Mouse (Mus musculus) brain, embryonic 14.5 days (tissue): ENCODE results near the gene Gm10563. TPM values are rescaled to one million over a fixed set of nuclear protein-coding genes. Genes with fewer than 3 reads are reported as not detected.
A peak's percentile ranks its signal among the peaks of the same experiment; 100 is the strongest.
"Not testable (repeated sequence)": the region's sequence is repeated elsewhere in the genome, so short reads cannot be mapped to it uniquely, and the experiment has no call there.

ENCODE experiments used
- DNase-seq: peaks from one replicate; pipeline ENCODE4 v3.0.0-alpha.2; 2011; ENCODE audit warnings: low read depth
- CTCF ChIP-seq: fragments of 200-500 bp; IDR thresholded peaks from 2 replicates; pipeline ENCODE4 v1.5.1; 2012; ENCODE audit warnings: inconsistent platforms, mild to moderate bottlenecking, moderate library complexity, borderline replicate concordance; ENCODE audit not compliant: insufficient read depth, insufficient read length; ENCODE audit errors: extremely low read depth
- POLR2A ChIP-seq: fragments of 200-500 bp; IDR thresholded peaks from 2 replicates; pipeline ENCODE4 v1.6.1; 2012; ENCODE audit warnings: mild to moderate bottlenecking, inconsistent platforms, borderline replicate concordance; ENCODE audit not compliant: poor library complexity, insufficient read depth, insufficient read length, severe bottlenecking; ENCODE audit errors: extremely low read depth
- polyA plus RNA-seq: library from polyadenylated mRNA; depleted of rRNA; stranded (reverse); fragments of >200 nt; gene quantifications from 2 replicates; pipeline ENCODE4 v1.2.3, GENCODE M21; 2012; rRNA removed

Gene Gm10563
- polyA plus RNA-seq = not detected in 2 replicates

GRCm38 (mm10) chr4:155645308-155645707, at the start of gene Gm10563:
Gene Gm10563 (minus strand): TSS chr4:155645408.
- DNase-seq = not testable (repeated sequence)

GRCm38 (mm10) chr4:155694482-155695401, 49.5 kb upstream of the Gm10563 start:
- peak; percentile 85 for DNase-seq

GRCm38 (mm10) chr4:155694111-155694481, 48.9 kb upstream of the Gm10563 start, which contains the start of gene Fndc10:
Gene Fndc10 (plus strand): TSS chr4:155694342.
- TF ChIP-seq POLR2A (no peak), CTCF (peak; percentile 5; the same call in 1 of the 2 replicates)
- peak; percentile 80 for DNase-seq

More at GRCm38 (mm10) chr4:155694482-155695401, 49.5 kb upstream of the Gm10563 start:
- peak; percentile 55; the same call in 1 of the 2 replicates for TF ChIP-seq POLR2A
- peak; percentile 41; the same call in 1 of the 2 replicates for TF ChIP-seq CTCF

GRCm38 (mm10) chr4:155692421-155692820, 47.2 kb upstream of the Gm10563 start:
- no peak for TF ChIP-seq CTCF
- no peak for TF ChIP-seq POLR2A

GRCm38 (mm10) chr4:155690571-155691375, 45.6 kb upstream of the Gm10563 start:
- TF ChIP-seq POLR2A (no peak), CTCF (no peak)
- peak; percentile 58 for DNase-seq

More at GRCm38 (mm10) chr4:155692421-155692820, 47.2 kb upstream of the Gm10563 start:
- no peak for DNase-seq

- DNase-seq = not testable (repeated sequence)
Observed at GRCm38 (mm10) chr4:155687764-155688163, 42.6 kb upstream of the Gm10563 start.

GRCm38 (mm10) chr4:155683670-155684277, 38.6 kb upstream of the Gm10563 start:
- not testable (repeated sequence) for DNase-seq

- peak; percentile 35 for DNase-seq
- no peak for TF ChIP-seq POLR2A
- peak; percentile 32; the same call in 1 of the 2 replicates for TF ChIP-seq CTCF
Observed at GRCm38 (mm10) chr4:155675991-155676390, 30.8 kb upstream of the Gm10563 start.

GRCm38 (mm10) chr4:155672082-155672481, 26.9 kb upstream of the Gm10563 start:
- no peak for DNase-seq
- TF ChIP-seq CTCF (no peak), POLR2A (no peak)

GRCm38 (mm10) chr4:155670236-155670635, 25.0 kb upstream of the Gm10563 start:
- not testable (repeated sequence) for DNase-seq

GRCm38 (mm10) chr4:155669598-155670075, 24.4 kb upstream of the Gm10563 start:
- TF ChIP-seq CTCF (no peak), POLR2A (no peak)
- DNase-seq = no peak

GRCm38 (mm10) chr4:155668689-155669597, 23.7 kb upstream of the Gm10563 start, which contains the start of gene Mib2:
Gene Mib2 (minus strand): TSS chr4:155669198.
- peak; percentile 35; the same call in 1 of the 2 replicates for TF ChIP-seq POLR2A
- TF ChIP-seq CTCF = no peak
- DNase-seq = peak; percentile 99
